Mouse (Mus musculus): ENCODE results near the gene Acadl. TPM values are rescaled to one million over a fixed set of nuclear protein-coding genes. Genes with fewer than 3 reads are reported as not detected.
A peak's percentile ranks its signal among the peaks of the same experiment; 100 is the strongest.

Acadl gene
- polyA plus RNA-seq (2012; rRNA removed), result 4.5 and 5.3 TPM in 2 replicates

DNA sequence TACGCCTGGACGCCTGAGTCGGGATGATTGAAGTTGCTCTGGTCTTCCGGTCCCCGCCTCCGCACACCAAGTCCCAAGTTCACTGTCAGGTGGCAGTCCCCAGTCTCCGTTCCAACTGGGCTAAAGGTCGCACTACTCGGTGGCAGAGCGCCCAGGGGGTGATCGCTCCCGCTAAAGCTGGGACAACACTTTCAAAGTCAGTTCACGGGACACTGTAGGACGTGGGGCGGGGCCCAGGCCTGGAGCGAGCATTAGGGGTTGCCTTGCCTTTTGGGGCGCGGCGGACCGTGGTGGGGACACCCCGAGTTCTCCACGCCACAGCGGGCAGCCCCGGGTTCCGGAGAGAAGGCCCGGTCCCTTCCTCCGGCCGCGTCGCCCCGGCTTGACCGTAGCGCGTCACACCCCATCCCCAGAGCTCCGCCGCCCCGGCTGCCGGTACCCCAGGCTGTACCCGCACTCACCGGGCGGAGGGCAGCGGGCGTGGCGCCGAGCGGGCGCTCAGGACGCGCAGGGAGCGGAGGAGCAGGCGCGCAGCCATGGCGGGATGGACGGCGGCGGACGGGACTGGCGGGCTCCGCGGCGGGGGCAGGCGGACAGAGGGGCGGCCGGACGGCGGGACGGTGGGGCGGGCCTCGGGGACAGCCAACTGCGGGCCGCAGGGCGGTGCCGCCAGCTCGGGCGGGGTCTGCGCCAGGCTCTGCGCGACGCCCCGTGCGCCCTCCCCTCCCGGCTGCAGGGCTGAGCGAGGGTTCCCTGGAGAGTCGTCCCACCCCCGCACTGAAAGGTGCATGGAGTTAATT is at the start of gene Acadl:
TSS of gene Acadl (minus strand) at position 566 of the 800 bp plus-strand sequence.
- Histone ChIP-seq H3K4me1 (ENCODE audit: control insufficient read depth, insufficient read depth, low read length) (no peaks in the 10 kb centered on the region; the same call in 1 of the 2 replicates), H3K4me3 (ENCODE audit: control insufficient read depth, low read depth, low read length) (peak within 1 kb of the TSS; percentile 86), H3K36me3 (ENCODE audit: control insufficient read depth, insufficient read depth, low read length) (no peaks in the 10 kb centered on the region), H3K27me3 (ENCODE audit: control insufficient read depth, insufficient read depth, low read length) (no peaks in the 10 kb centered on the region), H3K27ac (ENCODE audit: control insufficient read depth, insufficient read depth, low read depth, low read length) (peak within 1 kb of the TSS; percentile 82)
- TF ChIP-seq POLR2A (IDR thresholded peaks at IDR 0.05; ENCODE audit: control insufficient read depth, low read depth, low read length) (no peak; the same call in none of the 2 replicates), CTCF (IDR thresholded peaks at IDR 0.05; ENCODE audit: control insufficient read depth, insufficient read depth, insufficient replicate concordance, low read depth, low read length) (no peak)

GRCm38 (mm10) chr1:66912305-66912704 is 49.2 kb upstream of the Acadl start:
- TF ChIP-seq CTCF (IDR thresholded peaks at IDR 0.05; ENCODE audit: control insufficient read depth, insufficient read depth, insufficient replicate concordance, low read depth, low read length) (no peak), POLR2A (IDR thresholded peaks at IDR 0.05; ENCODE audit: control insufficient read depth, low read depth, low read length) (no peak)
- Histone ChIP-seq H3K27me3 (ENCODE audit: control insufficient read depth, insufficient read depth, low read length) (no peaks in the 10 kb centered on the region), H3K4me1 (ENCODE audit: control insufficient read depth, insufficient read depth, low read length) (no peaks in the 10 kb centered on the region), H3K27ac (ENCODE audit: control insufficient read depth, insufficient read depth, low read depth, low read length) (no peak overlapping the region), H3K4me3 (ENCODE audit: control insufficient read depth, low read depth, low read length) (no peak overlapping the region), H3K36me3 (ENCODE audit: control insufficient read depth, insufficient read depth, low read length) (no peaks in the 10 kb centered on the region)

DNA sequence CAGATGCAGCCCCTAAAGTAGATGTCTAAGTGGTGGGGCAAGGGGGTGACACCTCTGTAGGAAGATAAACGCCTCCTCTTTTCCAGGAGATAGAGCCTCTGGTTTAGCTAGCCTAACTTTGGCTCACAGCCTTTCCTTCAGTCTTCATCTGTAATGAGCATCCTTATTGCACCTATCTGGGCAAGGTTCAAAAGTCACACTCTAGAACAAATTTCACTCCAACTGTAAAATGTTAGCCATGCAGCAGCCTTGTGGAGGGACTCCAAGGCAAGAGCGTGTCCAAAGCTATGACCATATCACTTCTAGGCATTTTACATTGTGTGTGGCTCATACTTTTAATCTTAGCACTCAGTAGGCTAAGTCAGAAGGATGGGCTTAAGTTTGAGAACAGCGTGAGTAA is 39.5 kb upstream of the Acadl start:
- no peaks in the 10 kb centered on the region for H3K36me3 ChIP-seq (ENCODE audit: control insufficient read depth, insufficient read depth, low read length)

GRCm38 (mm10) chr1:66900946-66901345 is 37.9 kb upstream of the Acadl start:
- no peak overlapping the region for H3K27ac ChIP-seq (ENCODE audit: control insufficient read depth, insufficient read depth, low read depth, low read length)
- H3K4me3 ChIP-seq (ENCODE audit: control insufficient read depth, low read depth, low read length), result no peak overlapping the region
- no peaks in the 10 kb centered on the region for H3K27me3 ChIP-seq (ENCODE audit: control insufficient read depth, insufficient read depth, low read length)
- TF ChIP-seq POLR2A (IDR thresholded peaks at IDR 0.05; ENCODE audit: control insufficient read depth, low read depth, low read length), result no peak
- TF ChIP-seq CTCF (IDR thresholded peaks at IDR 0.05; ENCODE audit: control insufficient read depth, insufficient read depth, insufficient replicate concordance, low read depth, low read length), result no peak
- H3K4me1 ChIP-seq (ENCODE audit: control insufficient read depth, insufficient read depth, low read length), result peaks cover 11% of the 10 kb centered on the region; the same call in 1 of the 2 replicates
- H3K36me3 ChIP-seq (ENCODE audit: control insufficient read depth, insufficient read depth, low read length), result no peaks in the 10 kb centered on the region

More for the DNA sequence above, 39.5 kb upstream of the Acadl start:
- no peak for TF ChIP-seq CTCF (IDR thresholded peaks at IDR 0.05; ENCODE audit: control insufficient read depth, insufficient read depth, insufficient replicate concordance, low read depth, low read length)
- TF ChIP-seq POLR2A (IDR thresholded peaks at IDR 0.05; ENCODE audit: control insufficient read depth, low read depth, low read length), result no peak
- Histone ChIP-seq H3K4me1 (ENCODE audit: control insufficient read depth, insufficient read depth, low read length) (peaks cover 5% of the 10 kb centered on the region; the same call in 1 of the 2 replicates), H3K4me3 (ENCODE audit: control insufficient read depth, low read depth, low read length) (no peak overlapping the region), H3K27me3 (ENCODE audit: control insufficient read depth, insufficient read depth, low read length) (no peaks in the 10 kb centered on the region), H3K27ac (ENCODE audit: control insufficient read depth, insufficient read depth, low read depth, low read length) (no peak overlapping the region)

GRCm38 (mm10) chr1:66898261-66898660 is 35.2 kb upstream of the Acadl start:
- Histone ChIP-seq H3K27me3 (ENCODE audit: control insufficient read depth, insufficient read depth, low read length) (no peaks in the 10 kb centered on the region), H3K4me3 (ENCODE audit: control insufficient read depth, low read depth, low read length) (no peak overlapping the region), H3K27ac (ENCODE audit: control insufficient read depth, insufficient read depth, low read depth, low read length) (no peak overlapping the region), H3K36me3 (ENCODE audit: control insufficient read depth, insufficient read depth, low read length) (no peaks in the 10 kb centered on the region), H3K4me1 (ENCODE audit: control insufficient read depth, insufficient read depth, low read length) (peaks cover 11% of the 10 kb centered on the region; the same call in 1 of the 2 replicates)
- no peak for TF ChIP-seq CTCF (IDR thresholded peaks at IDR 0.05; ENCODE audit: control insufficient read depth, insufficient read depth, insufficient replicate concordance, low read depth, low read length)
- no peak for TF ChIP-seq POLR2A (IDR thresholded peaks at IDR 0.05; ENCODE audit: control insufficient read depth, low read depth, low read length)

DNA sequence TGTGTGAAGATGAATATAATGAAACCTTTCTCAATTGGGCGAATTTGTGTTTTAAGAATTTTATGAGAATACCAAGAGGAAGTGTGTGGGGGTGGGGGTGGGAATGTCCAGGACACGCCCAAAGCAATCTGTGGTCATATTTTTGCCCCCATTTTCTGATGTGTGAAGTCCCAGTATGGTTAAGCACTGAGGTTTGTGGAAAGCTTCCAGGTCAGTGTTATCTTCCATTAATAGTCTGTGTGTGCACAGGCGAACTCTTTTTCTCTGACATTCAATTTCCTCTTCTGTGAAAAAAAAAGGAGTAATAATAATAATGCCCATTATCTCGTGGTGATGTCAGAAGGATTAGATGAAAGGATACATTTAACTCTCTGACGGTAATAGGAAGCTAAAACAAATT is 33.5 kb upstream of the Acadl start:
- TF ChIP-seq CTCF (IDR thresholded peaks at IDR 0.05; ENCODE audit: control insufficient read depth, insufficient read depth, insufficient replicate concordance, low read depth, low read length), result no peak
- TF ChIP-seq POLR2A (IDR thresholded peaks at IDR 0.05; ENCODE audit: control insufficient read depth, low read depth, low read length), result no peak
- H3K27me3 ChIP-seq (ENCODE audit: control insufficient read depth, insufficient read depth, low read length), result no peaks in the 10 kb centered on the region
- no peaks in the 10 kb centered on the region for H3K36me3 ChIP-seq (ENCODE audit: control insufficient read depth, insufficient read depth, low read length)
- H3K4me1 ChIP-seq (ENCODE audit: control insufficient read depth, insufficient read depth, low read length), result peaks cover 11% of the 10 kb centered on the region; the same call in 1 of the 2 replicates
- H3K27ac ChIP-seq (ENCODE audit: control insufficient read depth, insufficient read depth, low read depth, low read length), result no peak overlapping the region
- H3K4me3 ChIP-seq (ENCODE audit: control insufficient read depth, low read depth, low read length), result no peak overlapping the region

- H3K4me1 ChIP-seq (ENCODE audit: control insufficient read depth, insufficient read depth, low read length), result peaks cover 11% of the 10 kb centered on the region; the same call in 1 of the 2 replicates
- no peaks in the 10 kb centered on the region for H3K36me3 ChIP-seq (ENCODE audit: control insufficient read depth, insufficient read depth, low read length)
- TF ChIP-seq POLR2A (IDR thresholded peaks at IDR 0.05; ENCODE audit: control insufficient read depth, low read depth, low read length), result no peak
- no peak for TF ChIP-seq CTCF (IDR thresholded peaks at IDR 0.05; ENCODE audit: control insufficient read depth, insufficient read depth, insufficient replicate concordance, low read depth, low read length)
- H3K27me3 ChIP-seq (ENCODE audit: control insufficient read depth, insufficient read depth, low read length), result no peaks in the 10 kb centered on the region
- H3K4me3 ChIP-seq (ENCODE audit: control insufficient read depth, low read depth, low read length), result no peak overlapping the region
- H3K27ac ChIP-seq (ENCODE audit: control insufficient read depth, insufficient read depth, low read depth, low read length), result no peak overlapping the region
Measured at GRCm38 (mm10) chr1:66896125-66896524, 33.0 kb upstream of the Acadl start.

All from testis, adult 2 months (tissue).